Mouse (Mus musculus) erythroblast, embryonic 14.5 days (primary cell): ENCODE measurements around the gene Ldlrad3.

Experiments
- GATA1 ChIP-seq: IDR thresholded peaks from 2 replicates; pipeline ENCODE4 v1.6.1; 2012; ENCODE audit warnings: low read length, inconsistent platforms, mixed read lengths
- TAL1 ChIP-seq: IDR thresholded peaks from 3 replicates; pipeline ENCODE4 v1.6.1; 2012; ENCODE audit warnings: low read length, inconsistent platforms, mixed read lengths

DNA sequence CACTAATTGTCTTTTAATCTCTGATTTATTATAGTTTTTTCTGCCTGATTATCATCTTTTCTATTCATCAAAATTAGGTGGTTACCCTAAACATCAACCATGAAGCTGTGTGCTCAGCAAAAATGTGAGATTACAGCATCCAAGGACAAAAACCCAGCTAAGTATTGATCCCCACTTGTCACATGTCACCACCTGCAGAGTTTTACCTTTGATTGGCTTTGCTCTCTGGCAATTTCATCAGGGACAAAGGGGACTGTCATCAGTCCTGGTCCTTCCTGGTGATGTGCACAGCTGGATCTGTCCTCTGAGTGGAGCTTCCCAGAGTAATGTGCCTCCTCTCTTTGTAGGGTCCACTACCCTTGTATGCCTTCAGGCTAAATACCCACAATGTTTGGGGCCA is 17.3 kb upstream of the Ldlrad3 start:
- TF ChIP-seq TAL1, result no peak
- no peak for TF ChIP-seq GATA1
